Mouse (Mus musculus) mesoderm, embryonic 11.5 days (tissue): ENCODE results near the gene Nfyc.

Source experiments
- DNase-seq: peaks from one replicate; pipeline ENCODE4 v3.0.0-alpha.2; 2012; ENCODE audit warnings: low read depth, low spot score

Nfyc gene

GRCm38 (mm10) chr4:120825577-120826326 is 5.6 kb downstream of the Nfyc start:
- peak; percentile 99 for DNase-seq

DNA sequence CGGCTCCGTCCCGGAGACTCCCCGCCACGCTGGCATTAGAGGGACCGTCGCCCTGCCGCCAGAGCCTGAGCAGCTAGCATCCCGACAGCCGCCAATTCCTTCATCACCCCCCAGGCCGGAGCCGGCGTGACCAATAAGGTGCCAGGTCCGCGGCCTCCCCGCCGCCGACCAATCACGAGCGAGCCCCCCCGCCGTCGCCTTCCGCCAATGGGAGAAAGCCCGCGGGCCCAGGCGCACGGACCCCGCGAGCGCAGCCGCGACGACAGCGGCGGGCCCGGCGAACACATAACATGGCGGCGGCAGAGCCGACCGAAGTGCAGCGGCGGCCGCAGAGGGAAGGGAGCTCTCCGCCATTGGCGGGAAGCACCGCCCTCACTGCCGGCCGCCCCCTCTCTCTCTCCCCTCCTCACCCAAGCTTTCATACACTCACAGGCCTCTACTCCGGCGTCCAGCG is 6.2 kb downstream of the Nfyc start:
- peak; percentile 92 for DNase-seq

- no peak for DNase-seq
Observed at GRCm38 (mm10) chr4:120822191-120822911, 9.0 kb downstream of the Nfyc start.

DNA sequence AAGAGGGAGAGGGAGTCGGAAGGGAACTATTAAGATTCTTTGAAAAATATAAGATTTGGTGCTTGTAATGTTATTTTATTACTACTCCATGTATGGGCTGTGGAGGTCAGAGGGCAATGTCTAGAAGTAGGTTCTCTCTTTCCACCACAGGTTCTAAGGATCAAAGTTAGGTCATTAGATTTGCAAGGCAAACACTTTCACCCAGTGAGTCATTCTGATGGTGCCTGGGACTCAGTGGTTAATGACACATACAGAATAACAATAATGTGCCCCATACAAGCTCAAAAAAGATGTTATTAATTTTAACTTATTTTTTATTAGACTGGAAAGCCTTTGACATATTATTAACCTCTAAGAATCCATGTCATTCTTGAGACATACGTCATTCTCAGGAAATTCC is 11.5 kb downstream of the Nfyc start:
- no peak for DNase-seq

DNA sequence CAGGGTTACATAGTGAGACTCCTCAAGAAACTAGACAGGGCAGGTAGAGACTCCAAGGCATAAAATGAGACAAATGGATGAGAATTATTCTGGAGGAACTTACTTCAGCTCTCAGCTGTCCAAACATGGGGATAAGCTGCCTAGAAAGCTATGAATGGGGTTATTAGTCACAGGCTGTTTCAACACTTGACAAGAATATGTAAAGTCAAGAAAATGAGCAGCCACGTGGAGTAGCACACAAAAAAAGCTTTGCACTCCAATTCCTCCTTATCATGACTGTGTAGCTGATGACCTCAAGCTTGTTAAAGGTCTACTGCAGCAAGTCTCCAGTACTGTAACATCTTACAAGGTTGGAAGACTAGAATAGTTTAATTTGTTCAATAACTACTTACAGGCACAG is 12.1 kb downstream of the Nfyc start:
- DNase-seq = no peak

DNA sequence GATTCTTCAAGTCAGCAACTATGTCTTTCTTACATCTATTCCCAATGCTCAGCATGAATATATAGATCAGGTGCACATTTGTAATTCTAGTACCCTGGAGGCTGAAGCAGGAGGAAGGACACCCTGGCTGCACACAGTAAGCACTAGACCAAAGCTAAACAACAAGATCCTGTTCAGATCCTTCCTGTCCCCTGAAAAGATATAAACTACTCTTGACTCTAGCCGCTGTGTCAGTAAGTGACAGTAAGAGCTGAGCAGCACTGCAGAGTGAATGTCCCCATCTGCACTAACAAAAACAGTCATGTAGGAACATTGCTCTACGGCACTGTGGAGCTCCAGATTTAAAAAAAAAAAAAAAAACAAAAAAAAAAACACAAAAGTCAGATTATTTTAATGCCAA is 13.4 kb downstream of the Nfyc start:
- no peak for DNase-seq

DNA sequence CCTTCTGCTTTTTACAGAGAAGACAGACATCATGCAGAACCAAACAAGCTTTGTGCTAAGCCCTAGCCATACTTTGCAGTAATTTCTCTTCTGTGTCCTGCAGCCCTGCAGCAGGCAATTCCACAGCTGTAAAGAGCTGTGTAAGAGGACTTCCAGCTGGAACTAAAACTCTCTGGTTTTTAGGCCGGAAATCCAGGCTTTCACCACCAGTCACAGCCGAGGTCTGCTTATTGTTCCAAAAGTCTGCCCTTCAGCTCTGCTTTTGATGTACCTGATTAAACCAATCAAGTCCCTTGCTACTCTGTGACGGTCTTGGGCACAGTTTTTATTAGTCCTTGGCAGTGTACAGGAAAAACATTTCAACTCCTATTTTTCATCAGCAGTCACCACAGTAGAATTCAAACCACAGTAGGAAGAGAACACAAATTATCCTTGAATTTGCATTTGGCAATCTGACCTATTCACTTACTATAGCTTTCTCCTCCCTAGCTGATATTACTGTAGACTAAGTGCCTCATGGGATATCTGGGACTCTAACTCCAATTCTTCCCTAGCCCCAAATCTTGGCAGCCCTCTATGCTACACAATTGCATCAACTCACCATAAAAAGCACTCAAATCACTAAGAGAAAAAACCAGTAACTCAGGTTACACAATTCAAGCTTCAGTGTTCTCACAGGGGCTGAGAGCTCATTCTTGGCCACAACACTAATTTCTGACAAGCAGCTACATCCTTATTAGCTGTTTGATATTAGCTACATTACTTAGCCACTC is 14.2 kb downstream of the Nfyc start:
- peak; percentile 23 for DNase-seq

DNA sequence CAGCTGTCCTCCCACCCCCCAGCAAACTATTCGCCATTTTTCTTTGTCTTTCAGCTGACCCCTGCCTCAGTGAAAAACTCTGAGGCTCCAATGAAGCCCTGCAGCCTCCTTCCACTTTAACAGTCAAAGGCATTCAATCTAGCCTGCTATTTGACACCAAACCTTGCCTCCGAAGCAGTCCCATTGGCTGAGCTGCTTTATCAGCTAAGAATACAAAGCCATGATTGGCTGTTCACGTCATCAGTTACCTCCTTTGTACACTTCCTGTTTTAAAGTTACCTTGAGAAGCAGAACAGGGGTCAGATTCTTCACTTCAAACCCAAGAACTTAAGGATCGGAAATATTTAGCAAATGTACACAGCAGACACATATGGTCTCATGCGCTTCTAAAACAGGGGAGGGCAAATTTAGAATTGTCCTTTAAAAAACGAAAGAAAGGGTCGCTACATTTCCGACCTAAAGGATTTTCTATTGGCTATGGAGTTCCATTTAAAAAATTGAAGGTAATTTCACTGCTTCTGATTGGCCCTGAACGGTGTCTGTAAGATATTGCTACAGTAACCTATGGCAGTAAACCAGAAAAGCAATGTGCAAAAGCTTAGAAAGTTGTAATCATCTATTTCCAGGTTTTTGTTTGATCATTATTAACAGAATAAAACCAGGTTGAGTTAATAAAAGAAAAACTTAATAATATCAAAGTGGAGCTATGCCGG is 15.6 kb downstream of the Nfyc start:
- peak; percentile 93 for DNase-seq

DNA sequence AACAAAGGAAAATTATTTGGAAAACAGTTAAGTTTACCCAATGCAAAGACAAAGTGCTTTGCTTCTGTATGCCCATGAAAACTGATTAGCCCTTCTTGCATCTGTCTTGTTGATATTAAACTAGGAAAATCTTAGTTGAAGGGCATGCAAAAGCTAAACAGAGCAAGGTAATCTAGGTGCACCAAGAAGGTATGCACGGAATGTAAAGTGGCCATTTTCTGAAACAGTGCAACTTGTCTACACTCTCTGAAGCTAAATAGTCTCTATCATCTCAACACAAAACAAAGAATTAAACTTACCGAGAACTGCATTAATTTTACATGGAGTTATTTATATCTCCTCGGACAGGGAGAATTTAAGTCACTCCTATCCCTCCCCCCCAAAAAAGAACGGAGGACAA is 16.2 kb downstream of the Nfyc start:
- no peak for DNase-seq

DNA sequence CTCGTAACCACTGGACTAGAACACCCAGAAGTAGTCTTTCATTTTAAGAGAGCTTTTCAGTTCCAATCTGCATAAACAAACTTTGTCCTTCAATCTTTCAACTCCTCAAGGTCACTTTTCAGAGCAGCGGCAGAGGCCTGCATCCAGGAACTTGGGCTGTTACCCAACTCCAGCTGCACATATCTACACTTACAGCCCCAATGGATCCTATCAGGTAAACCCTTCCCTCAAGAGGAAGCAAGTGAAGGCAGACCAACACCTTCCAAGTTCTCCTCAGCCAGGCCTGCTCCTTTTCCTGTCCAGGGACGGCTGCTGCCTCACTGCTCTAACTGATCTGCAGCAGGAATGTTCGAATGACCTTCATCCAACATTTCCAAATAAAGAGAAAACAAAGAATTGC is 17.2 kb downstream of the Nfyc start:
- DNase-seq = no peak

GRCm38 (mm10) chr4:120813762-120814161 is 17.6 kb downstream of the Nfyc start:
- DNase-seq = no peak

GRCm38 (mm10) chr4:120805816-120806215 is 25.6 kb downstream of the Nfyc start:
- no peak for DNase-seq

DNA sequence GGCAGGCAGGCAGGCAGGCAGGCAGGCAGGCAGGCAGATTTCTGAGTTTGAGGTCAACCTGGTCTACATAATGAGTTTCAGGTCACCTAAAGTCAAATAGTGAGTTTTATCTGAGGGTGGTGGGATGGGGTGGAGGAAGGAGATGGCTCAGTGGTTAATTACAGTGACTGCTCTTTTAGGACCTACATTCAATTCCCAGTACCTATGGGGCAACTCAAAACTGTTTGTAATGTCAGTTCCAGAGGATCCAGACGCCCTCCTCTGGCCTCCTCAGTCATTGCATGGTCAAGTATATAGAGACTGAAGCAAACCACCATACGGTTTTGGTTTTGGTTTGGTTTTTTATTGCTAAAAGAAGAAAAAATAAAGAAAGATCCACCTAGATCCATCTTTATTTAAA is 29.9 kb downstream of the Nfyc start:
- DNase-seq = no peak

DNA sequence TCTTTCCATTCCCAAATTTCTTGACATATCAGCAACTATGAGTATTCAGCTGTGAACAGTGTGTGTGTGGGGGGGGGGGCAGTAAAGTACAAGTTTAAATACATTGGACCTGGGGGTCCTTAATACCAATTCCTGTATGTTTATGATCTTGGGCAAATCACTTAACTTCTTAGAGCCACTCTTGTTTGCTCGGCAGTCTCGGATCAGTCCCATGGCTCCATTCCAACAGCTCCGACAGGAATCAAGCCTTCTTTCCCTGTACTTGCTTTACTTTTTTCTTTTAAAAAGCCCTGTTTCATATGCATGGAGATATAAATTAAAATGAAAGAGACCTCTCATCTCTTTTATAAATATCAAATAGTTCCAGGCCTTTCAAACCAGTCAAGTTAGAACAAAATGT is 30.7 kb downstream of the Nfyc start:
- DNase-seq = no peak

DNA sequence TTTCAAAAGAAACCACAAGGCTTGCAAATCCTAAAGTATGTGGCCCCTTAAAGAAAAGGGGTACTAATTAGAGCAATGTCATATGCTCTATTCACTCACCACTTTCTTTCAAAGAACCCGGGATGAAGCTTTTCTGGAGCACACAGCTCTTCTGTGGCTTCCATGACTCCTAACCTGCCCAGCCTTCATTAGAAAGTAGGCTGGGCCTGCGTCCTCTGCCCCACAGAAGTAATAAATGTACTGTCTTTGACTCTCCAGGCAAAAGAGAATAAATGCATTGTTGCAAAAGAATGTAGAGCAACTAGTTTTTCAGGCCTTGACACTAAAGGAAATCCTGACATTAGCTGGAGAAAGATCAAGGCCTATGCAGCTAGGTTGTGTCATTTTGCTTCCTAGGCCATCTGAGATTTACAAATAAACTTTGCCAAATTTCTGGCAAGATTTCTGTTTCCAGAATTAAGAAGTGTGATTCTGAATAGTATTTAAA is 31.6 kb downstream of the Nfyc start:
- DNase-seq = no peak

DNA sequence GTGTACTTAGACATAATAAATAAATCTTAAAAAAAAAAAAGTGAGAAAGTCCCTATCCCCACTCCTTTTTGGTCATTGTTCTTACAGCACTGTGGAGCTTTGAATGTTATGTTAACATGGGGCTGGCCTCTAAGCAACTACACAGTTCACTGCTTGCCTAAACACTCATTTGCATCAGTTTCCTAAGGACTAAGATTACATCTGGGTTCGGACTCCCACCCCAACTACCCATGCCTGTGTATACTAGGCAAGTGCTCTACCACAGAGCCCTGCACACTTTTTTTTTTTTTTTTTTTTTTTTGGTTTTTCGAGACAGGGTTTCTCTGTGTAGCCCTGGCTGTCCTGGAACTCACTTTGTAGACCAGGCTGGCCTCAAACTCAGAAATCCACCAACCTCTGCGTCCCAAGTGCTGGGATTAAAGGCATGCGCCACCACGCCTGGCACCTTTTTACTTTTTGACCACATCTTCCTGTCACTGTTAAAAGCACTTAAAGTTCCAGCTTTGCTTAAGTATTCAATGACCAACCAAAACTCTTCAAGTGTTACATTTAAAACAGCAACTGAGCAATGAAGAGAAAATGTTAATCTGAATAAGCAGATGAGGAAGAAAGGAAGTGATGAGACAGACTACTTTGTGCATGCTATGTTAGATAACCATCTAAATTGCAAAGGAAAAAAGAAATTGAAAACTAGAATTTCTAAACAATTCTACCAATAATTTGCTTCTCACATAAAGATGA is 33.2 kb downstream of the Nfyc start:
- no peak for DNase-seq

GRCm38 (mm10) chr4:120796687-120797086 is 34.7 kb downstream of the Nfyc start:
- no peak for DNase-seq

- DNase-seq = no peak
Observed at GRCm38 (mm10) chr4:120795646-120796045, 35.7 kb downstream of the Nfyc start.

DNA sequence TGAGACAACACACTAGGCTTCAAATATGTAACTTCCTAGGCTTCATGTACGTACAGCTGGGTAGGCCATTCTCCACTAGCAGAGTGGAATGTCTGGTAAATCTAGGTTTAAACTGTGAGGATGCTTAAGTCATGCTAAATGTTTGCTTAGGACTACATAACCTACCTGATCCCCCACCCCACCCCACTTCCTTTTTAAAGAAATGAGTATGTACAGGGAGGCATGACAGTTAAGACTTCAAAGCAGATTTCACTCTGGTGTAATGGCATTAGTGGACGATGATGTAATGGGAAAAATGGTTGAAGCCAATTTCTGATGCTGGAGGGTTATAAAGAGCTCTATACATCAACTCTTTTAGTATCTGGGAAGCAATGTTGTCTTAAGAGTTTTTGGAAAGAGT is 38.5 kb downstream of the Nfyc start:
- DNase-seq = no peak

DNA sequence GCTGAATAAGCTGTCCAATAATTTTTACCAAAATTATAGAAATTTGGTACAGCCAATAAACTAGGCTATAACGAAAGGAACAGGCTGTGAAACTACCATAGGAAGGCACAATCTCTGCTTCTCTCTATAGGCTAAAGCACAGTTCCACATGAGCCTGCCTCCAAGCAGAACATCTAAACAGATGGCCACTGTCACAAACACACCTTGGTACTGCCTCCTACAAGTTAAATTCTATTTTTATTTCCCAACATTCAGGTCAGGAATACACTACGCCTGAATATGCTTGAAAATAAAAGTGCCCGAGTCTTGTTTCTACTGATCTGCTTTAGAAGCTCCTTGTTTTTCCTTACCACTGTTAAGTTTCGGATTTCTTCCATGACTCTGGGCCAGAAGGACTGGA is 41.3 kb downstream of the Nfyc start:
- no peak for DNase-seq

- no peak for DNase-seq
Observed at GRCm38 (mm10) chr4:120755801-120756200, 75.6 kb downstream of the Nfyc start.
